Mouse (Mus musculus) stomach, embryonic 16.5 days (tissue): ENCODE data around the gene Hagh. TPM values are rescaled to one million over a fixed set of nuclear protein-coding genes. Genes with fewer than 3 reads are reported as not detected.

ENCODE experiments used
- ATAC-seq: fragments of 200-750 bp; cut with Nextera tagmentation; 2 replicates; pipeline ENCODE4 v1.8.0; 2017; ENCODE audit warnings: moderate number of reproducible peaks, moderate TSS enrichment; ENCODE audit not compliant: insufficient read depth, low FRiP score
- H3K27ac ChIP-seq: fragments of 300-500 bp; sonication (generic); 2 replicates; pipeline ENCODE4 v1.5.1; 2014; ENCODE audit warnings: low read length
- H3K27me3 ChIP-seq: fragments of 300-500 bp; sonication (generic); 2 replicates; pipeline ENCODE4 v1.6.1; 2014; ENCODE audit warnings: low read length, control low read depth, mixed read lengths; ENCODE audit not compliant: control insufficient read depth, insufficient read depth
- H3K36me3 ChIP-seq: fragments of 300-500 bp; sonication (generic); 2 replicates; pipeline ENCODE4 v1.6.1; 2014; ENCODE audit warnings: low read length; ENCODE audit not compliant: control insufficient read depth, insufficient read depth
- H3K4me1 ChIP-seq: fragments of 300-500 bp; sonication (generic); 2 replicates; pipeline ENCODE4 v1.6.1; 2014; ENCODE audit warnings: low read length, control low read depth, mixed read lengths; ENCODE audit not compliant: control insufficient read depth, insufficient read depth
- H3K4me2 ChIP-seq: fragments of 300-500 bp; sonication (generic); 2 replicates; pipeline ENCODE4 v1.6.1; 2014; ENCODE audit warnings: low read depth, low read length, mixed read lengths
- H3K4me3 ChIP-seq: fragments of 300-500 bp; sonication (generic); replicated peaks from 2 replicates; pipeline ENCODE4 v1.5.1; 2014; ENCODE audit warnings: mild to moderate bottlenecking, low read length
- H3K9ac ChIP-seq: fragments of 300-500 bp; sonication (generic); 2 replicates; pipeline ENCODE4 v1.6.1; 2014; ENCODE audit warnings: low read length
- H3K9me3 ChIP-seq: fragments of 300-500 bp; sonication (generic); replicated peaks from 2 replicates; pipeline ENCODE4 v1.6.1; 2016; ENCODE audit warnings: low read length, control low read depth; ENCODE audit not compliant: control insufficient read depth
- WGBS: fragments of 180-500 bp; shearing (Covaris S2); extraction: QIAGEN DNeasy Blood & Tissue Kit; methylation state at CpG from one replicate; pipeline ENCODE4 v1.1.7; 2014; 5-methylcytosine and 5-hydroxymethylcytosine counted together
- polyA plus RNA-seq: library from polyadenylated mRNA; unstranded; fragments of >200 nt; fragmentation: Nextera tagmentation; extraction: Ambion mirVana; gene quantifications from 2 replicates; pipeline ENCODE4 v1.2.1, GENCODE M21; 2015

Gene Hagh
- polyA plus RNA-seq, 1 experiment from 2014 or later = 50.9 TPM

- no peak overlapping the region for H3K9ac ChIP-seq
- no peak overlapping the region for H3K4me2 ChIP-seq
- no peaks in the 10 kb centered on the region for H3K27me3 ChIP-seq
- H3K4me3 ChIP-seq = no peak overlapping the region
- whole genome bisulfite sequencing = 82% methylated on average over 8 of the region's 8 CpGs
- no peak for ATAC-seq
- no peak overlapping the region for H3K27ac ChIP-seq
- H3K9me3 ChIP-seq = no peaks in the 10 kb centered on the region
- no peaks in the 10 kb centered on the region for H3K4me1 ChIP-seq
- H3K36me3 ChIP-seq = peaks cover 7% of the 10 kb centered on the region; the same call in 1 of the 2 replicates
Observed at GRCm38 (mm10) chr17:24857831-24858470, 18.0 kb downstream of the Hagh start.

GRCm38 (mm10) chr17:24858967-24859366, 19.0 kb downstream of the Hagh start:
- Histone ChIP-seq H3K4me2 (no peak overlapping the region), H3K9ac (no peak overlapping the region), H3K4me3 (no peak overlapping the region), H3K9me3 (no peaks in the 10 kb centered on the region), H3K27ac (no peak overlapping the region), H3K4me1 (no peaks in the 10 kb centered on the region), H3K27me3 (no peaks in the 10 kb centered on the region), H3K36me3 (peaks cover 7% of the 10 kb centered on the region; the same call in 1 of the 2 replicates)
- WGBS = 82% methylated on average over 6 of the region's 6 CpGs
- no peak for ATAC-seq

GRCm38 (mm10) chr17:24860076-24860475, 20.1 kb downstream of the Hagh start:
- Histone ChIP-seq H3K9ac (no peak overlapping the region), H3K27me3 (no peaks in the 10 kb centered on the region), H3K27ac (no peak overlapping the region), H3K4me2 (no peak overlapping the region), H3K36me3 (peaks cover 7% of the 10 kb centered on the region; the same call in 1 of the 2 replicates), H3K9me3 (no peaks in the 10 kb centered on the region), H3K4me3 (no peak overlapping the region), H3K4me1 (no peaks in the 10 kb centered on the region)
- 92% methylated on average over 8 of the region's 8 CpGs for WGBS
- ATAC-seq = no peak

GRCm38 (mm10) chr17:24861785-24862184, 21.8 kb downstream of the Hagh start:
- no peak overlapping the region for H3K4me2 ChIP-seq
- no peak for ATAC-seq
- WGBS = 94% methylated on average over 3 of the region's 3 CpGs
- H3K4me3 ChIP-seq = no peak overlapping the region
- H3K4me1 ChIP-seq = no peaks in the 10 kb centered on the region
- no peaks in the 10 kb centered on the region for H3K9me3 ChIP-seq
- no peaks in the 10 kb centered on the region for H3K27me3 ChIP-seq
- peaks cover 7% of the 10 kb centered on the region; the same call in 1 of the 2 replicates for H3K36me3 ChIP-seq
- H3K27ac ChIP-seq = no peak overlapping the region
- H3K9ac ChIP-seq = no peak overlapping the region

- H3K4me1 ChIP-seq = no peaks in the 10 kb centered on the region
- H3K27me3 ChIP-seq = no peaks in the 10 kb centered on the region
- peaks cover 7% of the 10 kb centered on the region; the same call in 1 of the 2 replicates for H3K36me3 ChIP-seq
- no peaks in the 10 kb centered on the region for H3K9me3 ChIP-seq
- no peak within 1 kb of the TSS for H3K4me3 ChIP-seq
- no peak within 1 kb of the TSS for H3K9ac ChIP-seq
- 87% methylated on average over 8 of the region's 8 CpGs for WGBS
- no peak within 1 kb of the TSS for H3K27ac ChIP-seq
- H3K4me2 ChIP-seq = no peak within 1 kb of the TSS
- no peak for ATAC-seq
Observed at GRCm38 (mm10) chr17:24865776-24866175, 25.8 kb downstream of the Hagh start, which contains the start of gene Igfals. Igfals (plus strand) TSS chr17:24865997.

- H3K27ac ChIP-seq = no peak overlapping the region
- no peaks in the 10 kb centered on the region for H3K9me3 ChIP-seq
- no peak overlapping the region for H3K9ac ChIP-seq
- H3K27me3 ChIP-seq = no peaks in the 10 kb centered on the region
- no peak overlapping the region for H3K4me3 ChIP-seq
- no peak overlapping the region for H3K4me2 ChIP-seq
- ATAC-seq = no peak
- no peaks in the 10 kb centered on the region for H3K4me1 ChIP-seq
- no peaks in the 10 kb centered on the region for H3K36me3 ChIP-seq
- 90% methylated on average over 10 of the region's 10 CpGs for WGBS
Observed at GRCm38 (mm10) chr17:24867914-24868313, 28.0 kb downstream of the Hagh start.

- Histone ChIP-seq H3K4me3 (no peak overlapping the region), H3K4me2 (no peak overlapping the region), H3K4me1 (peaks cover 6% of the 10 kb centered on the region; the same call in 1 of the 2 replicates), H3K9me3 (no peaks in the 10 kb centered on the region), H3K9ac (no peak overlapping the region), H3K36me3 (no peaks in the 10 kb centered on the region), H3K27ac (no peak overlapping the region), H3K27me3 (no peaks in the 10 kb centered on the region)
- no peak for ATAC-seq
- WGBS = 46% methylated on average over 4 of the region's 4 CpGs
Observed at GRCm38 (mm10) chr17:24873695-24874404, 33.9 kb downstream of the Hagh start.

GRCm38 (mm10) chr17:24874405-24874745, 34.4 kb downstream of the Hagh start:
- no peaks in the 10 kb centered on the region for H3K27me3 ChIP-seq
- peaks cover 6% of the 10 kb centered on the region; the same call in 1 of the 2 replicates for H3K4me1 ChIP-seq
- no peak overlapping the region for H3K9ac ChIP-seq
- no peak overlapping the region for H3K27ac ChIP-seq
- H3K36me3 ChIP-seq = no peaks in the 10 kb centered on the region
- no peak for ATAC-seq
- 56% methylated on average over 1 of the region's 1 CpGs for WGBS
- no peaks in the 10 kb centered on the region for H3K9me3 ChIP-seq
- no peak overlapping the region for H3K4me3 ChIP-seq
- H3K4me2 ChIP-seq = no peak overlapping the region

- no peaks in the 10 kb centered on the region for H3K27me3 ChIP-seq
- WGBS = 78% methylated on average over 8 of the region's 8 CpGs
- H3K27ac ChIP-seq = no peak overlapping the region
- no peak for ATAC-seq
- no peak overlapping the region for H3K9ac ChIP-seq
- no peaks in the 10 kb centered on the region for H3K9me3 ChIP-seq
- H3K4me1 ChIP-seq = peaks cover 6% of the 10 kb centered on the region; the same call in 1 of the 2 replicates
- H3K4me2 ChIP-seq = no peak overlapping the region
- H3K4me3 ChIP-seq = no peak overlapping the region
- H3K36me3 ChIP-seq = no peaks in the 10 kb centered on the region
Observed at GRCm38 (mm10) chr17:24874989-24875388, 35.0 kb downstream of the Hagh start.
